14 mouse cellular contexts compared by ENCODE assay signal in genomic region chr10:3476611-3477010, GRCm38 (mm10).
A peak's percentile ranks its signal among the peaks of the same experiment; 100 is the strongest.
DNase-seq lines count a peak whose midpoint lies in the region.
"Had no signal": no experiment of that assay in that cellular context is flagged by ENCODE, and none has a peak within 500 bp of the region (broad histone marks: within the 10 kb centered on the region; RNA-seq: fewer than 3 reads in every experiment).

No protein-coding gene starts in this region.

- peak; percentile 14 to 15 for DNase-seq in adrenal gland, postnatal 36 days
- no peak for DNase-seq in adrenal gland, adult 18-20 months (ENCODE audit: low spot score in 2 of 2)
- peak; percentile 16 for DNase-seq in retina, postnatal 1 day
- DNase-seq in retina, embryonic 14.5 days (ENCODE audit: low spot score) = no peak
- DNase-seq in fibroblast of lung, adult 2 months (ENCODE audit: low read depth) = peak; percentile 31
- no peak for DNase-seq in thymus, postnatal 36 days
- DNase-seq in cerebellum, adult 8-10 months = no peak
- no peak for DNase-seq in testis, postnatal 10 days (ENCODE audit: low spot score)
- DNase-seq: cerebellum, adult 9-11 months; kidney, adult 11 months; layer of hippocampus, adult 9-11 months; lung, adult 18-20 months; lung, postnatal 14 days; right cerebral cortex, postnatal 14 days had no signal

Comparison
In these comparisons a context has a peak if more than half of its experiments do, and no peak if none do; other contexts are left out.
1. DNase-seq: peak in adrenal gland, postnatal 36 days (2 of 2), retina, postnatal 1 day (single experiment) and fibroblast of lung, adult 2 months (single experiment); none in adrenal gland, adult 18-20 months (0 of 2), retina, embryonic 14.5 days (single experiment), thymus, postnatal 36 days (0 of 2), cerebellum, adult 8-10 months (single experiment) and testis, postnatal 10 days (single experiment).